Mouse (Mus musculus) lung, embryonic 16.5 days (tissue): ENCODE results near the gene Senp5. TPM values are rescaled to one million over a fixed set of nuclear protein-coding genes. Genes with fewer than 3 reads are reported as not detected.

ENCODE experiments used
- ATAC-seq: fragments of 200-750 bp; cut with Nextera tagmentation; 2 replicates; pipeline ENCODE4 v1.8.0; 2017; ENCODE audit warnings: low read depth, mild to moderate bottlenecking, moderate library complexity
- H3K27ac ChIP-seq: fragments of 300-500 bp; sonication (generic); 2 replicates; pipeline ENCODE4 v1.5.1; 2014; ENCODE audit warnings: mild to moderate bottlenecking, control low read depth, low read length
- H3K27me3 ChIP-seq: fragments of 300-500 bp; sonication (generic); 2 replicates; pipeline ENCODE4 v1.6.1; 2014; ENCODE audit warnings: low read depth, low read length, mixed read lengths; ENCODE audit not compliant: control insufficient read depth, insufficient read depth
- H3K36me3 ChIP-seq: fragments of 300-500 bp; sonication (generic); 2 replicates; pipeline ENCODE4 v1.6.1; 2014; ENCODE audit warnings: low read length; ENCODE audit not compliant: control insufficient read depth, insufficient read depth
- H3K4me1 ChIP-seq: fragments of 300-500 bp; sonication (generic); replicated peaks from 2 replicates; pipeline ENCODE4 v1.6.1; 2014; ENCODE audit warnings: low read length, mixed read lengths; ENCODE audit not compliant: control insufficient read depth, insufficient read depth
- H3K4me2 ChIP-seq: fragments of 300-500 bp; sonication (generic); 2 replicates; pipeline ENCODE4 v1.6.1; 2014; ENCODE audit warnings: low read depth, low read length, control low read depth
- H3K4me3 ChIP-seq: fragments of 300-500 bp; sonication (generic); 2 replicates; pipeline ENCODE4 v1.5.1; 2014; ENCODE audit warnings: mild to moderate bottlenecking, low read length, control low read depth
- H3K9ac ChIP-seq: fragments of 300-500 bp; sonication (generic); 2 replicates; pipeline ENCODE4 v1.6.1; 2014; ENCODE audit warnings: low read length, control low read depth
- H3K9me3 ChIP-seq: fragments of 300-500 bp; sonication (generic); 2 replicates; pipeline ENCODE4 v1.6.1; 2016; ENCODE audit warnings: low read length; ENCODE audit not compliant: control insufficient read depth
- WGBS: fragments of 180-500 bp; shearing (Covaris S2); extraction: QIAGEN DNeasy Blood & Tissue Kit; methylation state at CpG from one replicate; pipeline ENCODE4 v1.1.7; 2014; 5-methylcytosine and 5-hydroxymethylcytosine counted together
- polyA plus RNA-seq: library from polyadenylated mRNA; unstranded; fragments of >200 nt; fragmentation: Nextera tagmentation; extraction: Ambion mirVana; gene quantifications from 2 replicates; pipeline ENCODE4 v1.2.1, GENCODE M21; 2015

Gene Senp5
- polyA plus RNA-seq, 1 experiment from 2014 or later, result 11.8 TPM

GRCm38 (mm10) chr16:31933751-31934549 lies 69.1 kb downstream of the Senp5 start, which contains the start of gene Pigz:
Pigz (plus strand) TSS chr16:31933851.
- peaks cover 29% of the 10 kb centered on the region for H3K27me3 ChIP-seq
- H3K36me3 ChIP-seq, result no peaks in the 10 kb centered on the region
- WGBS, result 8% methylated on average over 42 of the region's 42 CpGs
- H3K4me2 ChIP-seq, result peak within 1 kb of the TSS; percentile 91
- peak; percentile 11; the same call in 1 of the 2 replicates for ATAC-seq
- peaks cover 6% of the 10 kb centered on the region for H3K4me1 ChIP-seq
- H3K4me3 ChIP-seq, result peak within 1 kb of the TSS; percentile 61
- H3K9me3 ChIP-seq, result 0 out of 2 replicates have a peak, but pooled peaks cover 4% of the 10 kb centered on the region
- H3K27ac ChIP-seq, result peak within 1 kb of the TSS; percentile 19; the same call in 1 of the 2 replicates
- peak within 1 kb of the TSS; percentile 68 for H3K9ac ChIP-seq

- under 1% methylated on average over 49 of the region's 50 CpGs for WGBS
- ATAC-seq, result peak; percentile 94
- H3K27me3 ChIP-seq, result peaks cover 29% of the 10 kb centered on the region
- H3K4me1 ChIP-seq, result peaks cover 6% of the 10 kb centered on the region
- H3K4me2 ChIP-seq, result peak overlapping the region; percentile 91
- H3K9ac ChIP-seq, result peak overlapping the region; percentile 68
- 0 out of 2 replicates have a peak, but pooled peaks cover 4% of the 10 kb centered on the region for H3K9me3 ChIP-seq
- no peaks in the 10 kb centered on the region for H3K36me3 ChIP-seq
- peak overlapping the region; percentile 61 for H3K4me3 ChIP-seq
- H3K27ac ChIP-seq, result peak overlapping the region; percentile 19; the same call in 1 of the 2 replicates
Observed at GRCm38 (mm10) chr16:31932840-31933697, 70.0 kb downstream of the Senp5 start.

DNA sequence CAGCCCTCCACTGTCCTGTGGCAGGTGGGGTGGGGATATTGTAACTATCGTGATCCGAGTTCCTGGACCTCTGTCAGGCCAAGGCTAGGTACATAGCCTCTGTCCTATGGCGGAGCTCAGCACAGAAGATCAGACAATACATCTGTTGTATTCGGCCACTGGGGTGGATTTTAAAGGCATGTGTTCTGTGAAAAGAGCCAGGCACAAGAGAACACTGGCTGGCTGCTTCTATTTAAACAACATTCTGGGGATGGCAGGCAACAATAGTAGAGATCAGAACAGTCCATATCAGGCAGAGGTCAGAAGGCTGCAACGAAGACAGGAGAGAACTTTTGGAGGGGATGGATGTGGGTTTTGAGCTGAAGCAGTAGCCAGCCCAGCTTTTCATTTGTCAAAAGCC lies 70.8 kb downstream of the Senp5 start:
- WGBS, result 67% methylated on average over 5 of the region's 5 CpGs
- no peak for ATAC-seq
- Histone ChIP-seq H3K36me3 (no peaks in the 10 kb centered on the region), H3K27ac (no peak overlapping the region), H3K27me3 (peaks cover 29% of the 10 kb centered on the region), H3K9me3 (0 out of 2 replicates have a peak, but pooled peaks cover 4% of the 10 kb centered on the region), H3K4me2 (peak overlapping the region; percentile 91), H3K9ac (peak overlapping the region; percentile 68; the same call in 1 of the 2 replicates), H3K4me3 (no peak overlapping the region), H3K4me1 (peaks cover 6% of the 10 kb centered on the region)

DNA sequence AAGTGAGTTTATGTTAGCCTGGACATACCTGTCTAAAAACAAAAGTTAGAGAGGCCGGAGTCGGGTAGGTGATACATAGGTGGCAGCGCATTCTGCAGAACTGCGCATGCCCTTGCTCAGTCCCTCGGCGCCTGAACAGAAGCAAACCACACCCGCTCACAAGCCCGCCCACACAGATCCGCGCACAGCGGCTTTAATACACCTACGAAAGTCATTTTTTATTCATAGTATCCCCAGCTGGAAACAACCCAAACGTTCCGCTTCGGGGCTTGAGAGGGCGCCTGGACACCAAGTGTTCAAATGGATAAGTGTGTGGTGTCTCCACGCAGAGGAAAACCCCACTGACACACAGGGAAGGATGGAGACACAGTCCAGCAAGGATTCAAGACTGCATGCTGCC lies 71.8 kb downstream of the Senp5 start:
- Histone ChIP-seq H3K4me1 (peaks cover 6% of the 10 kb centered on the region), H3K9ac (no peak overlapping the region), H3K27ac (no peak overlapping the region), H3K9me3 (no peaks in the 10 kb centered on the region), H3K36me3 (no peaks in the 10 kb centered on the region), H3K4me3 (no peak overlapping the region), H3K4me2 (no peak overlapping the region), H3K27me3 (peaks cover 29% of the 10 kb centered on the region)
- 50% methylated on average over 17 of the region's 17 CpGs for WGBS
- no peak for ATAC-seq

DNA sequence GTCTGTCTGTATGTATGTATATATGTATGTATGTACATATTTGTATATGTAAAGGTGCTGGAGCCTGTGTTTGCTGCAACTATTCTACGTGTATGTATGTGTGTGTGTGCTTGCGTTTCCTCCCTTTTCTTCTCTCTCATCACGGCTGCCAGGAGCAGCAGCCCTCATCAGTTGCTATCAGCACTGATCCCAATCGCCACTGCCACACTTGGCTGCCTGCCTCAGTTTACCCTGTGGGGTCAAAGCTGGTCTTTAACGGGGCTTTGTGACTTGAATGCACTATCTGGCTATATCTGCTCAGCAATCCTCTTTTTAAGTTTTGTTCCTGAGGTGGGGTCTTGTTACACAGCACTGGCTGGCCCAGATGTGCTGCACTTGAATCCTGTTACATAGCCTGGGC lies 75.7 kb downstream of the Senp5 start:
- ATAC-seq, result no peak
- Histone ChIP-seq H3K27ac (no peak overlapping the region), H3K9ac (no peak overlapping the region), H3K36me3 (no peaks in the 10 kb centered on the region), H3K9me3 (no peaks in the 10 kb centered on the region), H3K4me1 (no peaks in the 10 kb centered on the region), H3K27me3 (no peaks in the 10 kb centered on the region), H3K4me3 (no peak overlapping the region), H3K4me2 (no peak overlapping the region)
- 76% methylated on average over 5 of the region's 5 CpGs for WGBS

DNA sequence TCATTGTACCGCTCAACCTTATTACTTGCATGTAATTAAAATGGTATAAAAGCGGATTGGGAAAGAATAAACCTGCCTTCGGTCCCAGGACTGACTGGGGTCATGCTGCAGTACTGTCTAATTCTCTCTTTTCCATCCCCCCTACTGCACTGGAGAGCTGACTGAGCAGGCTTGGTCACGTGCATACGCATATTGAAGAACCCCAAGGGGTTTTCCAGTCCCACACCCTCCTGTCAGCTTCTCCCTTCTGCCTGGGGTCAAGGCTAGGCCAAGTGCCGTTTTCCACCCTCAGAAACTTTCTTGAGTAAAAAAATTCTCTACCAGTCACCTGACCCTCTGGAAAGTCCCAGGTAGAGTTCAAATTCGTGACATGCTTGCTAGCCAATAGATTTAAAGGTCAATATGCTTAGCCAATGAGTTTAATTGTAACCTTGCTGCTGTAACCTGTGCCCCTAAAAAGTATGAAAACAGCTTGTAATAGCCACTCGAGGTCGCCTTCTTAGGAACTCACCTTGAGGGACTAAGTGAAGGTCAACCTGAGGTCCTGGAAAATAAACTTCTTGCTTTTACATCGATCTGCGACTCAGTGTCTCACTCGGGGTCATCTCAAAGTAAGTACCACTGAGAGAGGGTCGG lies 76.4 kb downstream of the Senp5 start:
- no peak for ATAC-seq
- Histone ChIP-seq H3K36me3 (no peaks in the 10 kb centered on the region), H3K27ac (no peak overlapping the region), H3K9me3 (no peaks in the 10 kb centered on the region), H3K4me3 (no peak overlapping the region), H3K4me1 (no peaks in the 10 kb centered on the region), H3K9ac (no peak overlapping the region), H3K4me2 (no peak overlapping the region), H3K27me3 (no peaks in the 10 kb centered on the region)
- 74% methylated on average over 13 of the region's 13 CpGs for WGBS

DNA sequence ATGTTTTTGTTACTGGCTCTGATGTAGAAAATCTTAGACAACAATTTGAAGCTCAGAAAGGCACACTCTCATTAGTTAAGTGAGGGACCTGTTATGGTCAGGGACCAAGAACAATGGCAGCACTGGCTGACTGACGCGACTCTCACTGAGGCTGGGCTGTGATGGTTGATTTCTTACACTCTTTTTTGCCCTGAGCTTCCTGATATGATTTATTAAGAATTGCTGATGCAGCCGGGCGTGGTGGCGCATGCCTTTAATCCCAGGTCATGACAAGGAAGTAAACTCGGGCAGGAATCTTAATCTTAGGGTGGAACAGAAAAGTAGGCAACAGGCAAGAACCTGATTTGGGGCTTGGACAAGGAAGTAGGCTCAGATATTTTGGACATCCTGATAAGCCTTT lies 77.0 kb downstream of the Senp5 start:
- no peak for ATAC-seq
- 66% methylated on average over 6 of the region's 6 CpGs for WGBS
- Histone ChIP-seq H3K9me3 (no peaks in the 10 kb centered on the region), H3K9ac (no peak overlapping the region), H3K4me1 (no peaks in the 10 kb centered on the region), H3K4me3 (no peak overlapping the region), H3K27me3 (no peaks in the 10 kb centered on the region), H3K27ac (no peak overlapping the region), H3K4me2 (no peak overlapping the region), H3K36me3 (no peaks in the 10 kb centered on the region)

GRCm38 (mm10) chr16:31924368-31924767 lies 78.7 kb downstream of the Senp5 start:
- H3K4me1 ChIP-seq, result no peaks in the 10 kb centered on the region
- no peaks in the 10 kb centered on the region for H3K27me3 ChIP-seq
- 79% methylated on average over 6 of the region's 6 CpGs for WGBS
- no peak overlapping the region for H3K27ac ChIP-seq
- H3K9ac ChIP-seq, result no peak overlapping the region
- no peaks in the 10 kb centered on the region for H3K9me3 ChIP-seq
- no peak overlapping the region for H3K4me3 ChIP-seq
- ATAC-seq, result no peak
- no peak overlapping the region for H3K4me2 ChIP-seq
- no peaks in the 10 kb centered on the region for H3K36me3 ChIP-seq
